Comparison of ENCODE assay signal across 29 mouse cellular contexts in the genomic region with DNA sequence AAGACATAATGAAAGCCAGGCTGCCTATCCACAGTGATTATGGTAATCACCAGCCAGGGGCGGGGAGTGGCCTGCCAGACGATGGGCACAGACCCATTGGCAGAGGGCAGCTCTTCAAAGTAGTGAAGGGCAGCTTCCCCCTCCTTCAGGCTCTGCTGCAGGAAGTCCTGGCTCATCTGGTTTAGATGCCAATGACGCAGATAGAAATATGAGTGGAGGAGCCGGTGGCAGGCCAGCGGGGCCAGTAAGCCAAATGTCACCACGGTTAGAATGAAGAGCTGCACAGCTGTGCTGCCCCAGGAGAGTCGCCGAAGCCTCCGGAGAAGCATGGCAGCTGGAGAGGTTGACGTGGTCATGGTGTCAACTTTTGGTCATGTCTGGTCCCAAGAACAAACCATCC. TPM values are rescaled to one million over a fixed set of nuclear protein-coding genes. Genes with fewer than 3 reads are reported as not detected.
DNase-seq lines count a peak whose midpoint lies in the region; TF ChIP-seq lines count a peak whose summit lies in the region.
"Had no signal": no experiment of that assay in that cellular context is flagged by ENCODE, and none has a peak within 500 bp of the region (broad histone marks: within the 10 kb centered on the region; RNA-seq: fewer than 3 reads in every experiment).

No protein-coding gene starts in this region.

- DNase-seq in heart, adult 9 months (ENCODE audit: low spot score in 2 of 2), result peak; percentile 31 to 32
- no peak for DNase-seq in heart, postnatal 25 days (ENCODE audit: low spot score)
- peak; percentile 83 for DNase-seq in gastrocnemius, adult 18-20 months (ENCODE audit: low spot score)
- peak; percentile 89 for DNase-seq in gastrocnemius, adult 2 months
- peak; percentile 51 to 53 for DNase-seq in gastrocnemius, postnatal 36 days
- no peak for DNase-seq in kidney, adult 18-20 months
- DNase-seq in spleen, postnatal 4 days (ENCODE audit: low spot score in 2 of 2), result no peak
- DNase-seq: adrenal gland, adult 2 months; adrenal gland, postnatal 36 days; B cell, adult 2 months; cerebellum, adult 2 months; cerebellum, postnatal 36 days; heart, postnatal 14 days; kidney, adult 9 months; kidney, postnatal 10 days; liver, postnatal 0 days; lung, postnatal 36 days; right cerebral cortex, postnatal 25 days; spleen, adult 18-20 months; thymus, adult 18-20 months; thymus, postnatal 25 days had no signal

- no peak for TF ChIP-seq CTCF in gastrocnemius, adult 2 months (IDR thresholded peaks at IDR 0.05)

- intact Hi-C loops in heart, postnatal 25 days (cut with DNase I), result no loop called here
- intact Hi-C loops in gastrocnemius, adult 2 months (cut with DNase I), result no loop called here
- intact Hi-C loops in gastrocnemius, postnatal 36 days (cut with DNase I), result no loop called here

- peak overlapping the region; percentile 61 for H3K4me3 ChIP-seq in gastrocnemius, adult 2 months
- H3K4me3 ChIP-seq: forebrain, embryonic 13.5 days; heart, embryonic 13.5 days; hindbrain, embryonic 13.5 days; limb, embryonic 13.5 days; liver, embryonic 12.5 days; neural tube, embryonic 15.5 days had no signal

- peak overlapping the region; percentile 85 for H3K27ac ChIP-seq in gastrocnemius, adult 2 months
- H3K27ac ChIP-seq: forebrain, embryonic 13.5 days; hindbrain, embryonic 13.5 days; liver, embryonic 12.5 days; stomach, postnatal 0 days had no signal

RNA-seq across cellular contexts. Expression of gene Tmem246, which starts 10.9 kb away (rescaled TPM):
- 10 to 100 TPM; 49.3 to 51.8 TPM for total RNA-seq in heart, postnatal 25 days (2021)
- 10 to 100 TPM; 26.1 to 29.1 TPM for total RNA-seq in gastrocnemius, adult 18-20 months (2021)
- total RNA-seq in gastrocnemius, adult 2 months (2021), result 10 to 100 TPM; 32.1 to 34.0 TPM
- total RNA-seq in gastrocnemius, postnatal 36 days (2021), result 10 to 100 TPM; 29.6 to 30.5 TPM
- total RNA-seq: megakaryocyte, adult 5-6 weeks had no signal

RNA-seq across cellular contexts. Expression of gene Aldob, which starts 37.5 kb away (rescaled TPM):
- total RNA-seq in heart, postnatal 25 days (2021), result under 1 TPM in 1 of 2 experiments, not detected in 1; 0.14 TPM
- total RNA-seq in gastrocnemius, adult 18-20 months (2021), result 1 to 10 TPM in 1 of 2 experiments, under 1 TPM in 1; 0.62 to 1.4 TPM
- total RNA-seq in gastrocnemius, adult 2 months (2021), result not detected
- under 1 TPM in 1 of 2 experiments, not detected in 1; 0.20 TPM for total RNA-seq in gastrocnemius, postnatal 36 days (2021)
- total RNA-seq: megakaryocyte, adult 5-6 weeks had no signal

RNA-seq across cellular contexts. Expression of gene Rnf20, which starts 45.0 kb away (rescaled TPM):
- total RNA-seq in heart, postnatal 25 days (2021), result 10 to 100 TPM; 36.2 to 36.3 TPM
- total RNA-seq in gastrocnemius, adult 18-20 months (2021), result 10 to 100 TPM; 25.9 to 28.0 TPM
- total RNA-seq in gastrocnemius, adult 2 months (2021), result 10 to 100 TPM; 32.3 to 32.6 TPM
- total RNA-seq in gastrocnemius, postnatal 36 days (2021), result 10 to 100 TPM; 23.3 to 27.7 TPM

Comparison
In these comparisons a context has a peak if more than half of its experiments do, and no peak if none do; other contexts are left out.
1. DNase-seq: peak in heart, adult 9 months (2 of 2), gastrocnemius, adult 18-20 months (single experiment), gastrocnemius, adult 2 months (single experiment) and gastrocnemius, postnatal 36 days (2 of 2); none in heart, postnatal 25 days (single experiment), kidney, adult 18-20 months (single experiment) and spleen, postnatal 4 days (0 of 2).